Mouse (Mus musculus): ENCODE results near the gene Rps21. TPM values are rescaled to one million over a fixed set of nuclear protein-coding genes. Genes with fewer than 3 reads are reported as not detected.

Gene Rps21
- total and polyA plus RNA-seq, 2 experiments from 2014 or later: 439 to 848 TPM

- WGBS: 63% methylated on average over 8 of the region's 8 CpGs
- ATAC-seq: no peak
These were observed 3.7 kb downstream of the Rps21 start for GRCm38 (mm10) chr2:180260610-180261480.

DNA sequence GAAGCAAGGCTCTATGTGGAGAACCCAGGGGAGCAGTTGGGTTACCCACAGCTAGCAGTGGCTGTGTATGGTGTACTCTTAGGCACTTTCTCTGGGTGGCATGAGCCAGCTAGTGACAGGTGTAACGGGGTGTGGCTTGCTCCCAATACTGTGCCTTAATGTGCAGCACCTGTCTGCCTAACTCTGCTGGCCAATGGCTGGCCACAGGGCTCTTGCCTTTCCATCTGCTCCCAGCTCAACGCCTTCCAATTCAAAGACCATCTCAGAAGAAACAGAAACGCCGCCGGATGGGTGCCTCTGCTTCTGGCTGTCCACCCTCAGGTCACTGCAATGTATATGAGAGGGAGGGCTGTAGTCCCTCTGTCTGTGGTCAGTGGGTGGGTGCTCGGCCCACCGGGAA lies 4.7 kb downstream of the Rps21 start:
- WGBS: 90% methylated on average over 7 of the region's 7 CpGs
- no peak for TF ChIP-seq CTCF (IDR thresholded peaks at IDR 0.05; ENCODE audit: low read depth)
- H3K4me3 ChIP-seq (ENCODE audit: low read depth, low read length): no peak overlapping the region
- H3K27me3 ChIP-seq (ENCODE audit: insufficient read depth, low read length): no peaks in the 10 kb centered on the region
- no peaks in the 10 kb centered on the region for H3K9me3 ChIP-seq (ENCODE audit: low read length)
- no peak for ATAC-seq
- 0 out of 2 replicates have a peak, but pooled peaks cover 4% of the 10 kb centered on the region for H3K4me1 ChIP-seq (ENCODE audit: insufficient read depth)
- no peak overlapping the region for H3K9ac ChIP-seq
- H3K4me2 ChIP-seq (ENCODE audit: low read depth): no peak overlapping the region
- DNase-seq: no peak
- H3K36me3 ChIP-seq (ENCODE audit: insufficient read depth): peaks cover 55% of the 10 kb centered on the region
- H3K27ac ChIP-seq (ENCODE audit: low read depth, low read length): no peak overlapping the region

More at GRCm38 (mm10) chr2:180260610-180261480, 3.7 kb downstream of the Rps21 start:
- Histone ChIP-seq H3K4me2 (ENCODE audit: low read depth) (no peak overlapping the region), H3K27ac (ENCODE audit: low read depth, low read length) (no peak overlapping the region), H3K36me3 (ENCODE audit: insufficient read depth) (peaks cover 49% of the 10 kb centered on the region), H3K4me1 (ENCODE audit: insufficient read depth) (0 out of 2 replicates have a peak, but pooled peaks cover 4% of the 10 kb centered on the region), H3K4me3 (ENCODE audit: low read depth, low read length) (no peak overlapping the region), H3K9me3 (ENCODE audit: low read length) (no peaks in the 10 kb centered on the region), H3K27me3 (ENCODE audit: insufficient read depth, low read length) (no peaks in the 10 kb centered on the region), H3K9ac (no peak overlapping the region)
- no peak for TF ChIP-seq CTCF (IDR thresholded peaks at IDR 0.05; ENCODE audit: low read depth)
- DNase-seq: no peak

DNA sequence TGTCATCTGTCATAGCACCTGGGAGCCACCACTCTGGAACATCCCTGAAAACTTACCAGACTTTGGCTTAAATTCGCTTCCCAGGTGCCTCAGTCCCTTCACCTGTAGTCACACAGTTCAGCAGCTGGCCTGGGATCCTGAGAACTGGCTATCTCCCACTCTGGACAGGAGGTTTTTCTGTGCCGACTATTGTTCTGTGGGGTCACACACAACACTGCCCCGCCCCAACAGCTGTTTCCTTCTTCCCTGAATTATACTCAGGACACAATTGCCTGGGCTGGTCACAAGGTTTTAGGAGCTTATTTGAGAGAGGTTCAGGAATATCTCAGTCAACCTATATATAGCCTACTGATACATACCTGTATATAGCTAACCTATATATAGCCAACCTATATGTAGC lies 5.3 kb downstream of the Rps21 start:
- Histone ChIP-seq H3K4me1 (ENCODE audit: insufficient read depth) (0 out of 2 replicates have a peak, but pooled peaks cover 4% of the 10 kb centered on the region), H3K36me3 (ENCODE audit: insufficient read depth) (peaks cover 59% of the 10 kb centered on the region), H3K4me2 (ENCODE audit: low read depth) (no peak overlapping the region), H3K4me3 (ENCODE audit: low read depth, low read length) (no peak overlapping the region), H3K27ac (ENCODE audit: low read depth, low read length) (no peak overlapping the region), H3K9me3 (ENCODE audit: low read length) (no peaks in the 10 kb centered on the region), H3K27me3 (ENCODE audit: insufficient read depth, low read length) (no peaks in the 10 kb centered on the region), H3K9ac (no peak overlapping the region)
- DNase-seq (no peak), ATAC-seq (no peak)
- no peak for TF ChIP-seq CTCF (IDR thresholded peaks at IDR 0.05; ENCODE audit: low read depth)
- WGBS: 82% methylated on average over 3 of the region's 3 CpGs

DNA sequence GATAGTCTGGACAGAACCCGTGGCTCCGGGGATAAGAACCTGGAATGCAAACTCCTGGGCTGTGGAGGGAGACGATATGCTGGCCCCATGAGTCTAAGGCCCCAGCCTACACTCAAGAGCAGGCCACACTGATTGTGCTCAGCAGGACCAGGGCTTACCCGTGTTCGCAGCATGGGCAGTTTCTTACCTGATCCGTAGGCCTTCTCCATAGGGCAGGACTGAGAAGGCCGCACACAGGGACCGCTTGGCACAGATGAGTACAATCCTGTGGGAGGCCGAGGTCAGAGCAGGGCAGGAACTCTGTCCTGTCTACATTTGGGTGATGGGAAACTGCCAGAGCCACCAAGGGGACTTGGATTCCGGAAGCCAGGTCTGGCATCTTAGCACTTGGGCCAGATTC lies 5.7 kb downstream of the Rps21 start:
- H3K4me3 ChIP-seq (ENCODE audit: low read depth, low read length): no peak overlapping the region
- H3K9me3 ChIP-seq (ENCODE audit: low read length): no peaks in the 10 kb centered on the region
- DNase-seq: no peak
- peaks cover 63% of the 10 kb centered on the region for H3K36me3 ChIP-seq (ENCODE audit: insufficient read depth)
- 0 out of 2 replicates have a peak, but pooled peaks cover 3% of the 10 kb centered on the region for H3K4me1 ChIP-seq (ENCODE audit: insufficient read depth)
- H3K27ac ChIP-seq (ENCODE audit: low read depth, low read length): no peak overlapping the region
- H3K4me2 ChIP-seq (ENCODE audit: low read depth): no peak overlapping the region
- no peak for ATAC-seq
- no peaks in the 10 kb centered on the region for H3K27me3 ChIP-seq (ENCODE audit: insufficient read depth, low read length)
- H3K9ac ChIP-seq: no peak overlapping the region
- TF ChIP-seq CTCF (IDR thresholded peaks at IDR 0.05; ENCODE audit: low read depth): no peak
- 88% methylated on average over 10 of the region's 10 CpGs for WGBS

- 66% methylated on average over 2 of the region's 2 CpGs for WGBS
- Histone ChIP-seq H3K9me3 (ENCODE audit: low read length) (no peaks in the 10 kb centered on the region), H3K36me3 (ENCODE audit: insufficient read depth) (peaks cover 46% of the 10 kb centered on the region), H3K9ac (no peak overlapping the region), H3K27ac (ENCODE audit: low read depth, low read length) (no peak overlapping the region), H3K27me3 (ENCODE audit: insufficient read depth, low read length) (no peaks in the 10 kb centered on the region), H3K4me2 (ENCODE audit: low read depth) (no peak overlapping the region), H3K4me1 (ENCODE audit: insufficient read depth) (peaks cover 11% of the 10 kb centered on the region), H3K4me3 (ENCODE audit: low read depth, low read length) (no peak overlapping the region)
- DNase-seq (no peak), ATAC-seq (no peak)
- TF ChIP-seq CTCF (IDR thresholded peaks at IDR 0.05; ENCODE audit: low read depth): no peak
These were observed 10.8 kb downstream of the Rps21 start for GRCm38 (mm10) chr2:180267955-180268354.

DNA sequence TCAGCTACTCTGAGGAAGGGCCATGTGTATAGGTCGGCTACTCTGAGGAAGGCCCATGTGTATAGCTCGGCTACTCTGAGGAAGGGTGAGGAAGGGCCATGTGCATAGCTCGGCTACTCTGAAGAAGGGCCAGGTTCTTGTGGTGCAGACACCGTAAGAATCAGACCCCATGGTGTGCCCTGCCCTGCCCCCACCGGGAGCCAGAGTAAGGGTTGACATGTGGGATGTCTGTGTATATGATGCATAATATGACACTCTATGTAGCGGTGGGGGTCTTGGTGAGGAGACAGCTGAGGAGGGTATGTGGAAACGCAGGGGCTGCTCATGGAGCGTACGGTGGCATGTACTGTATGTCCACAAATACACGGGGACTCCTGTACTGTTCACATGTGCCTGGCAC lies 12.2 kb downstream of the Rps21 start:
- Histone ChIP-seq H3K9me3 (ENCODE audit: low read length) (no peaks in the 10 kb centered on the region), H3K4me1 (ENCODE audit: insufficient read depth) (peaks cover 11% of the 10 kb centered on the region), H3K4me3 (ENCODE audit: low read depth, low read length) (no peak overlapping the region), H3K9ac (no peak overlapping the region), H3K27me3 (ENCODE audit: insufficient read depth, low read length) (no peaks in the 10 kb centered on the region), H3K4me2 (ENCODE audit: low read depth) (no peak overlapping the region), H3K27ac (ENCODE audit: low read depth, low read length) (no peak overlapping the region), H3K36me3 (ENCODE audit: insufficient read depth) (peaks cover 35% of the 10 kb centered on the region)
- no peak for TF ChIP-seq CTCF (IDR thresholded peaks at IDR 0.05; ENCODE audit: low read depth)
- 92% methylated on average over 10 of the region's 10 CpGs for WGBS
- ATAC-seq: no peak
- DNase-seq: no peak

- WGBS: 83% methylated on average over 7 of the region's 7 CpGs
- Histone ChIP-seq H3K9ac (no peak overlapping the region), H3K4me2 (ENCODE audit: low read depth) (no peak overlapping the region), H3K36me3 (ENCODE audit: insufficient read depth) (peaks cover 35% of the 10 kb centered on the region), H3K27ac (ENCODE audit: low read depth, low read length) (no peak overlapping the region), H3K4me3 (ENCODE audit: low read depth, low read length) (no peak overlapping the region), H3K27me3 (ENCODE audit: insufficient read depth, low read length) (no peaks in the 10 kb centered on the region), H3K9me3 (ENCODE audit: low read length) (no peaks in the 10 kb centered on the region), H3K4me1 (ENCODE audit: insufficient read depth) (peaks cover 11% of the 10 kb centered on the region)
- DNase-seq: no peak
- TF ChIP-seq CTCF (IDR thresholded peaks at IDR 0.05; ENCODE audit: low read depth): no peak
- ATAC-seq: no peak
These were observed 13.5 kb downstream of the Rps21 start for GRCm38 (mm10) chr2:180270537-180271255.
